Mouse (Mus musculus): ENCODE data around the gene Thy1. TPM values are rescaled to one million over a fixed set of nuclear protein-coding genes. Genes with fewer than 3 reads are reported as not detected.

Gene Thy1
- polyA plus RNA-seq, 1 experiment = 11.6 TPM

DNA sequence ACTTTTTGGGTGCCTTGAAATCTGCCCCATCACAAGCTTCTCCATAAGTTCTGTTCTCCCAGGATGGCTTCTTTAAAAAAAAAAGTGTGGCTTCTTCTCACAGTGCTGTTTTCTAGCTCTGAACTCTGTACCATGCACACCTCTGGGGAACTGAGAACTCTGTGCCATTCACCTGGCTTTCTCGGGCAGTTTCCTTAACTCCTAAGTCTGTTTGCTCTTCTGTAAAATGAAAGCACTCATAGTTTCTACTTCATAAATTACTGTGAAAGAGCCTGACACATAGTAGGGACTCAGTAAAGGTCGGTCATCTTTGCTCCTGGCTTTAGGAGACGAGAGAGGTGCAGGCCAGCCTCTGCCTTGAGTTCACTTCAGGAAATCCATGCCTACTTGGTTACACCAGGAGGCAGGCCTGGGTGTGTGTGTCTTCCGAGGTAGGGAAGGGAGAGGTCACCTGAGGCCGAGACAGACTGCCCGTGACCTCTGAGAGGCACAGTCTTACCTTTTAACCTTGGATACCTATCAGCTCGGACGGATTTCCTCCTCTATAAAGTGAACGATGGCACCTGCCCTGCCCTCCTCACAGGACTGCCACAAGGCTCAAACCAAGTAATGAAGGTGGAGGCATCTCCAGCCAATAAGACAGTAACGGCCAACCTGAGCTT lies 35.1 kb downstream of the Thy1 start:
- TF ChIP-seq CTCF (IDR thresholded peaks at IDR 0.05; ENCODE audit: borderline replicate concordance, extremely low read depth, insufficient read depth, insufficient read length) (no peak), POLR2A (IDR thresholded peaks at IDR 0.05; ENCODE audit: borderline replicate concordance, extremely low read depth, insufficient read depth, insufficient read length, poor library complexity, severe bottlenecking) (no peak)
- no peak for DNase-seq (ENCODE audit: low read depth)

DNA sequence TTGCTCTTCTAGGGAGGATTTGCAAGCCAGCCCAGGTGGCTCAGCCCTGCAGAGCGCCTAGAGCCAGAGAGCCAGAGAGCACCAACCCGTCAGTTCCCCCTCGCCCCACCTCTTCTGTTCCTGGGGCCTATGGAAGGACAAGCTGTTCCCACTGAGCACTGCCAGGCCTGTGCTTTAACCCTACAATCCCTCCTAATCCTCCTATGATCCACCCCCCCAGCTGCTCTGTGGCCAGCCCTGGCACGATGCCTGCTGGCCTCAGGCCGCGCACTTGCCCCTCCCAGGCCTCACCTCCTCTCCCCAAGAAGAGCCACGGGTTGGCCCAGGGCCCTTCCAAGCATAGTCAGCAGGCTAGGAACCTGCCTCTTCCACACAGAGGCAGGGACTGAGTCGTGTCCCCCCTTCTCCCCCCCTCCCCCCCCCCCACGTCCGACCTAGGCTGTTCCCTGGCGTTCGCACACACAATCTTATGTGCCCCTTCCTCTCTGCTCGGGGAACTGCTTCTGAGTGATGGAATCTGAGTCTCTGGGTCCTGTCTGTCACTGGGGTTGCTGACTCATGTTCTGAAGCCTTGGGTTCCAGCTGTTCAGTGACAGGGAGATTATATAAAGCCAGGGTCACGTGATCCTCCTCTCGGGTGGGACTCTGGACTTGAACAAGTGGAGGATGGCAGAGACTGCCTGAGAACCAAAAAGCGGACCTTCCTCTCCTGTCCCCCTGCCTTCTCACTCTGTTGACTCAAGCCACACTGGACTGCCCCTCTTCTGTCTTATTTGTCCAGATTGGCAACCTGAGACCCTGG lies 36.0 kb downstream of the Thy1 start:
- peak; percentile 92 for DNase-seq (ENCODE audit: low read depth)
- TF ChIP-seq CTCF (IDR thresholded peaks at IDR 0.05; ENCODE audit: borderline replicate concordance, extremely low read depth, insufficient read depth, insufficient read length) (no peak), POLR2A (IDR thresholded peaks at IDR 0.05; ENCODE audit: borderline replicate concordance, extremely low read depth, insufficient read depth, insufficient read length, poor library complexity, severe bottlenecking) (no peak)

DNA sequence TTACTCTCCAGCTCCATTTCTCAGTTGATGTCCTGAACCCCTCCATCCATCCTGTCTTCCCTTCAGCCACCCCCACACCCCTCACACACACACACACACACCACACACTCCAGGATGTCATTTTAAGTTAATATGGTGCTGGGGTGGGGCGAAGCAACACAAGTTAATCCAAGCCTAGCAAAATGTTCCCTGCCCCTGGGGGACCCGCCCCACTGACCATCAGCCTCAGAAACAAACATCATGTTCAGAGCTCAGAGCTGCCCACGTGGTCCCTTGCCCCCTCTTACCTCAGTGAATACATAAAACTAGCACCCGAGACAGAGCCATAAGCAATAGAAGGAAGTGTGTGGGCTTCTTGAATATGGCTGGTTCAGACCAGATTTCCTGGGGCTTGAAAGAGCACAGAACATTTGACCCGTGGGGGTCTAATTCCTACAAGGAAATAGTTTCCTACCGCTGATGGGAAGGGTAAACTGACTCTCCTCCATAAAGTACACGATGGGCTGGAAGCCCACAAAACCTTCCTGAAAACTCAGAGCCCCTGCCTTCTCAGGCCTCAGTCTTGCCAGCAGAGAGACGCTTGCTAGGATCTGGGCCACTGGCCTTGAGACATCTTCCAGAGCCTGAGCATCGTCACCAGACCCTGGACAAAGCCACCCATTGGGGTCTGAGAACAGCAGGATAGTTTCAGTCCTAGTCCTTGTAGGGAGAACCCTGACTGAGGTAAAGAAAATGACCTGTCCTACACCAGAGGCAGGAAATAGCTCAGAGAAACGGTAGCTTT lies 37.0 kb downstream of the Thy1 start:
- DNase-seq (ENCODE audit: low read depth) = no peak
- no peak for TF ChIP-seq CTCF (IDR thresholded peaks at IDR 0.05; ENCODE audit: borderline replicate concordance, extremely low read depth, insufficient read depth, insufficient read length)
- no peak for TF ChIP-seq POLR2A (IDR thresholded peaks at IDR 0.05; ENCODE audit: borderline replicate concordance, extremely low read depth, insufficient read depth, insufficient read length, poor library complexity, severe bottlenecking)

DNA sequence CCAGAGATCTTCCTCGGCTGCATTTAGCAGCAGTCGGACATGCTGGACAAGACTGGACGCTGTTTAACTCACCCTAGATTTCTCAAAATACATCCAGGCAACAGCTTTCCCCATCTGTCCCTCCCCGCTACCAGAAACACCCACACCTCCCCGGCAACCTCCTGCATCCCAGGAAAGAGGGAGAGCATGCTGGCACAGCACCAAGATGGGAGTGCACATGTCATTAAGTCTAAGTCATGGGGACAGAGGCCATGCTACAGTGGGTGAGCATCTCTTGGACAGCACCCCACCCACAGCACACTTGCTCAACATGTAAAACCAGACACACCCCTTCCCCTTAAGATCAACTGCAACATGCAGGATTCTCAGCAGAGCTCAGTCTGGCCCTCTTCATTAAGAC lies 37.8 kb downstream of the Thy1 start:
- DNase-seq (ENCODE audit: low read depth) = no peak
- TF ChIP-seq POLR2A (IDR thresholded peaks at IDR 0.05; ENCODE audit: borderline replicate concordance, extremely low read depth, insufficient read depth, insufficient read length, poor library complexity, severe bottlenecking) = no peak
- TF ChIP-seq CTCF (IDR thresholded peaks at IDR 0.05; ENCODE audit: borderline replicate concordance, extremely low read depth, insufficient read depth, insufficient read length) = no peak

DNA sequence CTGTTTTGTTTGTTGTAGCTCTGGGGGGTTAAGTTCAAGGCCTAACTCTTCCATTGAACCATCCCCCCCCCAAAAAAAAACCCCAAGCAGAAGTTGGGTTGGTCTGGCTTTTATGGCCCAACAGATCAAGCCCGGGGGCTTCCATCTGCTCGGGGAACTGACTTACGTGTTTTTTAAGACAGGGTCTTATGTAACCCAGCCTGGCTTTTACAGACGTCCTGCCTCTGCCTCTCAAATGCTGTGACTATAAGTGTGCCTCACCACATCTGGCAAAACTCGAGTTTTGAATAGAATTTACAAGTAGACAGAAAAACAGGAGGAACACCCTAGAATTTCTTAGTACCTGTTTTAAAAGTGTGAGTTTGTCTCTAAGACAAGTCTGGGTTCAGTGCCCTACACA lies 38.4 kb downstream of the Thy1 start:
- TF ChIP-seq POLR2A (IDR thresholded peaks at IDR 0.05; ENCODE audit: borderline replicate concordance, extremely low read depth, insufficient read depth, insufficient read length, poor library complexity, severe bottlenecking) (no peak), CTCF (IDR thresholded peaks at IDR 0.05; ENCODE audit: borderline replicate concordance, extremely low read depth, insufficient read depth, insufficient read length) (no peak)
- no peak for DNase-seq (ENCODE audit: low read depth)

DNA sequence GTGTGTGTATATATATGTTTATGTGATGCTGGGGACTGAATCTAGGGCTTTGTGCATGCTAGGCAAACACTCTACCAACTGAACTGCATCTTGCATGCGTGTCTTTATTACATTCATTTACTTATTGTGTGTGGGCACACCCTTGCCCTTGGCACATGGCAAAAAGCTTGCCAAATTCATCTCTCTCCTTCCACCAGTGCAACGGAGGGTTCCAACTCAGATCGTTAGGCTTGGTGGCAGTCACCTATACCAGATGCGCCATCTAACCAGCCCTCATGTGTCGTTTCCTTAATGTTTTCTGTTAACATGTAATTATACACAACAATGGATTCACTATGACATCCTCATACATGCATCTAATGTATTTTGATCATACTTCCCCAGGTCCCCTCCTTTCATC lies 39.1 kb downstream of the Thy1 start:
- TF ChIP-seq CTCF (IDR thresholded peaks at IDR 0.05; ENCODE audit: borderline replicate concordance, extremely low read depth, insufficient read depth, insufficient read length) = no peak
- no peak for TF ChIP-seq POLR2A (IDR thresholded peaks at IDR 0.05; ENCODE audit: borderline replicate concordance, extremely low read depth, insufficient read depth, insufficient read length, poor library complexity, severe bottlenecking)
- DNase-seq (ENCODE audit: low read depth) = no peak

DNA sequence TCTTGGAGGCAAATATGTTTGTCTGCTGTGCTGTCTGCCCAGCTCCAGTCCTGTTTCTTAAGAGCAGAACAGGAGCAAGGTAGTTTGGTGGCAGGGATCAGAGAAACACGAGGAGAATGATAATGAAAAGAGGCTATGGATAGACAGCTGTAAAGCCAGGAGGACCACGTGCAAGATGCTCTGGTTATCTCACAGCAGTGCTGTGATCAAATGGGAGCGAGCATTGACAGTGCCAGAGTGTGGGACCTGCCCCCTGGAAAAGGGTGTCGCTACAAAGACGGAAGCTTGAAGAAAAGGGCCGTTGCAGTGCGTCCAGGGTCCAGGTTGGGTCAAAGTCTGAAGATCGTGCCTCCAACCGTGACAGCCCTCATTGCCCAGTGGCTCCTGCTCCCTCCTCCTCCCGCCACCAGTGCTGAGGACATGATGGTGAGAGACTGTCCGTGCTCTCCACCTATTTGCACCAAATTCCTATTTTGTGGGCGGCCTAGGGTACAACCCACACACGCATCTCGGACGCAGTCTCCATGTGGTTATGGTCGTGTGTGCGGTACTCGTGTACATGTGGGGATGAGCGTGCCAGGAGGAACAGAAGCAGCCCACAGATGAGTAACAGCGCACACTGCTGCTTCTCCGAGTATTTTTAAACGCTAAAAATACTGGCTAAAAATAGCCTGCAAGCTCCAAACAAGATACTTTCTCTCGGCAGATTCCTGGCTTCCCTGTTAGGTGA lies 40.4 kb downstream of the Thy1 start:
- no peak for TF ChIP-seq CTCF (IDR thresholded peaks at IDR 0.05; ENCODE audit: borderline replicate concordance, extremely low read depth, insufficient read depth, insufficient read length)
- no peak for TF ChIP-seq POLR2A (IDR thresholded peaks at IDR 0.05; ENCODE audit: borderline replicate concordance, extremely low read depth, insufficient read depth, insufficient read length, poor library complexity, severe bottlenecking)
- peak; percentile 56 for DNase-seq (ENCODE audit: low read depth)

DNA sequence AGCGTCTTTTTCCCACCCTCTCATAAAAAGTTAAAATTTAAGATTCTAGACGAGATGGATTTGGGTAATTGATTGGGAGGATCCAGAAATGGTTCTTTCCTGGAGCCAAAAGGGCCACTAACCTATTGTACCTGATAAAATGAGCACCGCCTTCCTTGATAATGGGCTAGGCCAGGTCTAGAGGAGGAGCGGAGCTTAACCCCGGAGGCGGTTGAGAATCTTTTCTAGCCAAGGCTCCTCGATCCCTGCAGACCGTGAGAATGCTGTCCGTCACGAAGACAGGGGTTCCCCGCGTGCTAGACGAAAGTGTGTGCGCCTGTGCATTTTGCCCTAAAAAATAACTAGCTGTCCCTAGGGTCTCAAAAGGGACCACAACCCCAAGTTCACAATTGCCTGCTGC lies 41.1 kb downstream of the Thy1 start:
- DNase-seq (ENCODE audit: low read depth) = no peak

DNA sequence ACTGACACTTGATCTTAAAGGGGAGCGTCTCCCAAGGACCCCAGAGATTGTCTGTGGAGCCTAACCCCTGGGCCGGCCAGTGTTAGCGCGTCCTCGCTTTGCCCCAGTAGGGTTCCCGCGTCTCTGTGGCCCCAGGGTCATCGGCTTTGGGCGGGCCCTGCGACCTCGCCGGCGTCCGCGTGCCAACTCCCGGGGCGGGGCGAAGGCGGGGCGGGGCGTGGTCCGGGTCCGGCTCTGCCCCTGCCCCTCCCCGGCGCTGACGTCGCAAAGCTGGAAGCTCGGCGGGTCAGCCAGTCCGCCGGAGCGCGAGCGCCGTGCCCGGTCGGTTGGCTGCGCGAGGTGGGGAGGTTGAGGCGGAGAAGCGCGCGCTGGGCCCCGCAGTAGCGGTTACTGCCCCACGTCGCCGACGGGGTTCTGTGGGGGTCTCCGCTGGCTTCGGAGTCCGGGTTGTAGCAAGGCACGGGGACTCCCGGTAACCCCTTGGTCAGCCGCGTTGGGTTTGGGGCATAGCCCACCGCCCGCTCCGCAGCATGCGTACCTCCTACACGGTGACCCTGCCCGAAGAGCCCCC lies 41.6 kb downstream of the Thy1 start:
- TF ChIP-seq CTCF (IDR thresholded peaks at IDR 0.05; ENCODE audit: borderline replicate concordance, extremely low read depth, insufficient read depth, insufficient read length) (no peak), POLR2A (IDR thresholded peaks at IDR 0.05; ENCODE audit: borderline replicate concordance, extremely low read depth, insufficient read depth, insufficient read length, poor library complexity, severe bottlenecking) (peak; percentile 47; the same call in 1 of the 2 replicates)
- DNase-seq (ENCODE audit: low read depth) = peak; percentile 83

More for the DNA sequence above, 41.1 kb downstream of the Thy1 start:
- TF ChIP-seq CTCF (IDR thresholded peaks at IDR 0.05; ENCODE audit: borderline replicate concordance, extremely low read depth, insufficient read depth, insufficient read length) (no peak), POLR2A (IDR thresholded peaks at IDR 0.05; ENCODE audit: borderline replicate concordance, extremely low read depth, insufficient read depth, insufficient read length, poor library complexity, severe bottlenecking) (no peak)

DNA sequence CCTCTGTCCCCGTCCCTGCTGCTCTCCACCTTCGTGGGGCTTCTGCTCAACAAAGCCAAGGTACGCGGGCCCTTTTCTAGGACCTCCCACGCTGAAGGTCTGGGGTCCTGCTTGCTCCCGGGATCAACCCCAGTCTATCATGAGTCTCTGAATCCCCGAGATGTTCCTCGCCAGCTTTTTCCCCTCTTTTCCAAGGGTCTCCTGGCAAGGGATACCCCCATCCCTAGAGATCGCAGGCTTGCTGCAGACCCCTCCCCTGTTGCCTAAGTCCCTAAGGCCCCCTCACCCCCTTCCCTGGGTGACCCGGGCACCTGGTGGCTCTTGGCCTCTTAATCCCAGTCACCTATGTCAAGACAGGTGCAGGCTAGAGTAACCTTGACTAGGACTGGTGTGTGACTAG lies 42.1 kb downstream of the Thy1 start:
- no peak for DNase-seq (ENCODE audit: low read depth)
- TF ChIP-seq POLR2A (IDR thresholded peaks at IDR 0.05; ENCODE audit: borderline replicate concordance, extremely low read depth, insufficient read depth, insufficient read length, poor library complexity, severe bottlenecking) (no peak), CTCF (IDR thresholded peaks at IDR 0.05; ENCODE audit: borderline replicate concordance, extremely low read depth, insufficient read depth, insufficient read length) (no peak)

Measured in brain, embryonic 14.5 days (tissue).